Mouse (Mus musculus): ENCODE measurements around the gene Neurl1a. TPM values are rescaled to one million over a fixed set of nuclear protein-coding genes. Genes with fewer than 3 reads are reported as not detected.

Gene Neurl1a
- total RNA-seq, 1 experiment from 2014 or later, result 13.9 TPM

DNA sequence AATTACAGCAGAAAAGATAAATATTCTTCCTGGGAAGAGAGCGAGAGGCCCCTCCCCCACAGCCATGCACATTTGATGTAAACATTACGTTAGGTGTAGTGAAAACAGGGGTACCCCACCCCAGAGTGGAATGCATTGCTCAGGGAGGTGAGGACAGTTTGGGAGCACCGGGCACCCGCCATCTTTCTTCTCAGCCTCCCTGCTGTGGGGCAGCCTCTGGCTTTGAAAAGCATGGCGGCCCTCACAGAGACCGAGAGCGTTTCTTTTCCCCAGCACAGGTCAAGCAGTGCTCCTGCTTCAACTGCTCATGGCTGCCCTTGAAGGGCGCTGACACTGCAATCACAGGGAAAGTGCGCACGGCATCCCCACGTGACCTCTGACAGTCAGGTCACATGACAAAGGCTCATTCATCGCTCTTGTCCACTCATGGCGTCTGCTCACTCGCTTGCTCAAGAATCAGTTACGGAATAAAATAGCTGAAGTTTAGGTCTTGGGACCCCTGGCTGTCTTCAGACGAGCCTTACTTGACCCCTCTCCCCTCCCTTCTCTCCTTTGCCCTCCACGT lies 108.3 kb downstream of the Neurl1a start:
- DNase-seq, result no peak

DNA sequence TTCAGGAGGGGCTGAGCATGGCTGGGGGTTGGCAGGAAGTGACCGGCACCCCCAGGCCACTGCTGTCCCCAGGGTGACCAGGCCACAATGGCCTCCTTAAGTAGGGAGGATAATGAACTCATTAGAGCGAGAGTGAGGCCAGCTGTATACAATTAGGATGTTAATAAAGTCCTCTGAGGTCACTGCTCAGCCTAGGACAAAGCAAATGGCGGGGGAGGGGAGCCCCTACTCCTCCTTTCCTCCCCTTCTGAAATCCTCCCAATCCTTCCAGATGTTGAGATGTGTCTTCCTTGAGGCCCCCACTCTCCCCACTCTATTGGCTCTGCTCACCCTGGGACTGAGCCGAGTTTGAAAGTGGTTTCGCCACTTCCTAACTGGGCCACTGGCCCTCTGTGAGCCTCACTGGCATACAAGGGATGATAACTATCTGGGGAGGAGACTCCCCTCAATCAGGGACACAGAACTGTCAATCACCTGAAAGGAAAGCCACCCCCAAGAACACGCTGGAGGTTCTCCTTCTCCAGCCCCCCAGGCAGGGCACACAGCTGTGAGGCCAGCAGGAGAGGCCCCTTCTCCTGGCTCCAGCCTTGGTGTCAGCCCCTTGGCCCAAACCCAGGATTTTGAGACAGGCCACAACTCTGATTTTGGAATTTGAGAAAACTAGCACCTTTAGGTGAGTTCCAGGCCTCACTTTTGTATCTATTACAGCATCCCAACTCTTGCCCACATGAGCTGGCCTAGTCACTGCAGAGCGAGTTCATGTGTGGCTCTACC lies 112.9 kb downstream of the Neurl1a start:
- no peak for DNase-seq

DNA sequence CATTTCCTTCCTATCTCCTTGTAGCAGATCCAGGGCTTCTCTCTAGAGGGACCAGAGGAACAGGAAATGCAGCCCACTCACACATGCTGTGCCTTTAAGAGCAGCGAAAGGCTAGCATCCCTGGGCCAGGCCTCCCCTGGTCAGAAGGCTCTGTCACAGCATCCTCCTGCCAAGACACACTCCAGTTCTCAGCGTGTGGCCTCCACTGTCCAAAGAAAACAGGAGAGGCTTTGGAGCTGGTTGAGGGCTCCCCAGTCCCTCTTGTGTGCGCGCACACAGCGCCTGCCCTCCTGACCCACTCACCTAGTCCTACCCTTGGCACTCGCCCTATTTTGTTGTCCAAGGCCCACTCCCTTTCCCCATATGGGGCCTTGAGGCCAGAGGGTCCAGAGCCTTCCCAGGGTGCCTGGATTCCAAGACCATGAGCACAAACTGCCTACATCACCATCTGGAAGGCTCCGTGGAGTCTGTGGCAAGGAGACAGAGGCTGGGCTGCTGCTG lies 113.9 kb downstream of the Neurl1a start:
- DNase-seq, result no peak

DNA sequence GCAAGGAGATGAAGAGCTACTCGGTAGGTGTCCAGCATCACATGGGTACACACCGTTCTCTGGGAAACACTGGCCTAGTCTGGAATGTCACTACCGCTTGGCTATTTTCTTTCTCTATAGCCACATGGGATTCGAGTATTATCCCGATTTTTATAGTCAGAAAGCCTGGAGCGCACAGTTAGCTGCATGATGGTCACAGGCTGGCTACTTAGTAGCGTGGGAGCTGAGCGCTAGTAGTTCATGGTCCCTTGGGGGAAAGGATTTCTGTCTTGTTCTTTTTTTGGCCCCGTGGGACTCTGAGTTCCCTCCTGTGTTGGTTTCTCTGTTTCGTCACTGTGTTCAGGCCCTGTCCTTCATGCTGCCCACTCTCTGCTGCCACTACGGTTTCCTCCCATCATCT lies 119.5 kb downstream of the Neurl1a start:
- DNase-seq, result no peak

- DNase-seq, result no peak
Observed at GRCm38 (mm10) chr19:47301303-47302190, 122.9 kb downstream of the Neurl1a start.

- DNase-seq, result peak; percentile 54
Observed at GRCm38 (mm10) chr19:47302191-47302852, 123.7 kb downstream of the Neurl1a start.

DNA sequence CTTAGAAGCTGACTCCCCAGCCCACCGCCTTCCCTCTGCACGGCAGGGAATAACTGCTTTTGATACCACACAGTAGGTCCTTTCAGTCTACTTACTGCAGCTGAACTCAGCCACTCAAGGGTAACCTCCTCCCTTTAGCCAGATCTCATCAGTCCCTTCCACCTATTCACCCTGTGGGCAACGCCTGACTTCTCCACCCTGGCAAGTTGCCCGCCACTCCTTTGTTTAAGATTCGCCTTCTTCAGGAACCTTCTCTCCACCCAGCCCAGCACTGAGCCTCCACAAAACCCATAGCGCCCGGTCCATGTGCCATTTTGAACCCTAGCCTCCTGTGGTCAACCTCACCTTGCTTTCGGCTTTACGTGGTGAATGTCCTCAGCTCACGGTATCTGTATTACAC lies 124.5 kb downstream of the Neurl1a start:
- DNase-seq, result no peak

- DNase-seq, result no peak
Observed at GRCm38 (mm10) chr19:47304170-47304745, 125.6 kb downstream of the Neurl1a start.

- no peak for DNase-seq
Observed at GRCm38 (mm10) chr19:47305401-47305800, 126.8 kb downstream of the Neurl1a start.

DNA sequence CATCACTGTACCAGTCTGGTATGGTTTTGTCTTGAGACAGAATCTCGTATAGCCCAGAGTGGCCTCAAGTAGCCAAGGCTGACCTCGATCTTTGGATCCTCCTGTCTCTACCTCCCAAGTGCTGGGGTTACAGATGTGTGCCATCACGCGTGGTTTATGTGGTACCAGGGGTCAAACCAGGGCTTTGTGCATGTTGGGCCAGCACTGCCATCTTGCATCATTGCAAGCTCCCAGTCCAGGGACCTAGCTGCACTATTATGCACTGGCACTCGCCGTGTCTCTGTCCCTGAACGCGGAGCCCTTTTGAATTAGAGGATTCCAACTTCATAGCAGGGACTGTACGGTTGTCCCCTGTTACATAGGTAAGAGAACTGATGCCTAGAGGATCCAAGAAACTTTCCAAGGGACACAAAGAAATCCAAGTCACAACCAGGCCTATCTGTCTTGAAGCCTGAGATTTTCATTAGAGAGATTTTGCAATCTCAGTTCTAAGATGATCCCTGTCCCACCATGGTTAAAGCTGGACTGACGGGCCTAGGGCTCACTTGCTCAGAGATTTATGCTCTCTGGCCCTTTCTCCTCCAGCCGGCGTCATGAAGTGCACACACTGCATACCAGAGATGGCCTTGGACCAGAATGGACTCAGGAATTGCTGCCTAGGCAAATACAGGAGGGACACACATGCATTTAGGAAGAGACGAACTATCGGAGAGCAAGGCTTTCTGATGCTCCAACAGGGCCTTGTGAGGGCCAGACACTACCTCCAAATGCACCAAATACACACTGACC lies 127.7 kb downstream of the Neurl1a start:
- DNase-seq, result no peak

DNA sequence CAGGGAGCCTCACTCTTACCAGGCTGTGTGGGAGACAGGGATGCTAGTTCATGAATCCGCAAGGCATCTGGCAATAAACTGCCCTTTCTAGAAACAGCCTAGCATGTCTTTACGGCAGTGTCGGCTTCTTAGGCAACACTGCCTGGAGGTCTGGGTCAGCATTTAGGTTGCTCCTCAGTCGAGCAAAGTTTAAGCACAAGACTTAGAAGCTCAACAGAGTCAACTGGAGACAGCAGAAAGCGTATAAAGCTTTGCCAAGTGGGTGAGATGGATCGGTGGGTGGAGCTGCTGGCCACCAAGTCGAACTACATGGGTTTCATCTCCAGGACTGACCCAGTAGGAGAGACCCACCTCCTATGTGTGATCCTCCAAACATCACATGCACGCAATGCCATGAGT lies 128.3 kb downstream of the Neurl1a start:
- DNase-seq, result no peak

Small RNA genes within 50 kb of the gene (microRNA-seq; reads per million reads assigned to microRNA genes)
- gene Mir6995, result 0.36 to 1.4 reads per million in 2 experiments

Other genes with a start within 250 kb of the Neurl1a start
- gene Ina, start 164.1 kb upstream of the Neurl1a start, total RNA-seq (2021), result 5.1 and 5.4 TPM in 2 replicates
- 59.5 and 64.5 TPM in 2 replicates for gene Nt5c2, start 163.7 kb upstream of the Neurl1a start, total RNA-seq (2021)
- gene Pcgf6, start 127.9 kb upstream of the Neurl1a start, total RNA-seq (2021), result 12.2 and 14.9 TPM in 2 replicates
- 4.4 and 5.3 TPM in 2 replicates for gene Taf5, start 111.1 kb upstream of the Neurl1a start, total RNA-seq (2021)
- gene Usmg5, start 88.2 kb upstream of the Neurl1a start, total RNA-seq (2021), result 518 and 539 TPM in 2 replicates
- 26.0 and 26.8 TPM in 2 replicates for gene Pdcd11, start 88.1 kb upstream of the Neurl1a start, total RNA-seq (2021)
- 5.5 TPM in 2 replicates for gene Calhm2, start 40.5 kb upstream of the Neurl1a start, total RNA-seq (2021)
- gene Calhm1, start 34.6 kb upstream of the Neurl1a start, total RNA-seq (2021), result not detected in 2 replicates
- not detected in 2 replicates for gene Calhm3, start 21.1 kb upstream of the Neurl1a start, total RNA-seq (2021)